Mouse (Mus musculus): ENCODE results near the gene Olfr414.

Gene Olfr414

DNA sequence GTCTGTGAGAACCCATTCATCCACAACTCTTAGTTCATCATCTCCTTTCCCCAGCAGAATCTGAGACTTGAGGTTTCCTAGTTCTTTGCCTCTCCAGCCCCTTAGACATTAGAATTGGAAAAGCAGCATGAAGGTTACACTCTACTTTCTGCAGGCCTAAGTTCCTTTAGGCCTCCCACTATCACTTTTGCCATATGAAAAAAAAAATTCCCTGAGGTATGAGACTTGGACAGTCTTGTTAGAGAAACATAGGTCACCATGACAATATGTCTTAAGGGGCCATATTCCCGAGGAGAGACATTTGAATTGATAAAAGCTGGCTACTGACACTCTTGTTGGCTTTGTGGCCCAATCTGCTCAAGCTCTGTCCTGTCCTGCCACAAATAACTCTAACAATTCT lies at the start of gene Olfr414:
Gene Olfr414, plus strand, starts transcription at position 301 of the 400 bp plus-strand sequence.
- DNase-seq, result no peak

DNA sequence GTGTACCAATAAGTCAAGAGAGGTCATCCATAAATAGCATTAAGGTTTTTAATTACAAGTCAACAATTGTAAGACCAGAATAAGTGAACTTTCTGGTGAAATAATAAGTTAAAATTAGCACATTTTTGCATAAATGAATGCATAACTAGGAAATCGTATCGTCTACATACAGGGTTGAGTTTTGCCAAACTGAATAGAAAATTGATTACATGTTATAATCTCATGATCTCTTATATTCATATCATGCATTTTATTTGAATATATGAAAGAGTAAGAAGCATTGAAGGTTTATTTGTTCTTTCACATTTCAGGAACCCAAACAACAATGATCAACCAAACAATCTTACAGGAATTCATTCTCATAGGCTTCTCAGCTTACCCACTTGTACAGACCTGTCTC lies 33.1 kb upstream of the Olfr414 start, which contains the start of gene Olfr248:
Gene Olfr248, plus strand, starts transcription at position 301 of the 400 bp plus-strand sequence.
- no peak for DNase-seq

DNA sequence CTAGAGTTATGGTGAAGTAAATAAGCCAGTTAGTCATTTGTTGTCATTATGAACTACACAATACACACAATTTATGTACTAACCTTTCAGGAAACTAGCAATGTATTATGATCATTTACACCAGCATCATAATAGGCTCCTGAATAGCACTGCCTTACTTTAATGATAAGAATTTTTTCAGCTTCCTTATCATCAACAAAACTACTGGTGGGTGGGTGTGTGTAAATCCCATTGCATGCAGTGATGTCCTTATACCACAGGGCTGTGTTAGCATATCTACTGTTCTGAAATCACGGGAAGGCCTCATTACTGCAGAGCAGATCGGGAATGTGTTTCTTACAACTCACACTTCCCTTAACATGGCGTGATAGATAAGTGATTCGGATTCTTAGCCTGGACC lies 905 bp upstream of the Olfr414 start:
- no peak for DNase-seq

- DNase-seq, result no peak
Measured at GRCm38 (mm10) chr1:174426180-174426986, 2.5 kb downstream of the Olfr414 start.

DNA sequence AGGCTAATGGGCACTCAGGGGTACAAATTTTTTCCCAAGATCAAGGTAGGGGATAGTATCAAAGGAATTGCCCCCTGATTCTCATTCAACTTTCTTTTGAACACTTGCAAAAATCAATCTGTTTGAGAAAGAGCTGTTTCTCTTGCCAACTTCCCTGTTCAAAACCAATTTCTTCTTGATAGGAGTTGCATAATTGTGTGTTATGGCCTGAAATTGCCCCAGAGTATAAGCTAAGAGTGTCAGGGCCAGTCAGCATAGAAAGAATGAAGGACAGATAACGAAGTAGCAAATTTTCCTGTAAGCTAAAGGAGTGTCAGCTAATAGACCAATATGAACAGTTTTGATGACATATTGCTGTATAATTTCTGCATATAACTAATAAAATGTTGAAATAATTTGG lies 3.5 kb downstream of the Olfr414 start:
- DNase-seq, result no peak

- DNase-seq, result no peak
Measured at GRCm38 (mm10) chr1:174428407-174428806, 4.5 kb downstream of the Olfr414 start.

DNA sequence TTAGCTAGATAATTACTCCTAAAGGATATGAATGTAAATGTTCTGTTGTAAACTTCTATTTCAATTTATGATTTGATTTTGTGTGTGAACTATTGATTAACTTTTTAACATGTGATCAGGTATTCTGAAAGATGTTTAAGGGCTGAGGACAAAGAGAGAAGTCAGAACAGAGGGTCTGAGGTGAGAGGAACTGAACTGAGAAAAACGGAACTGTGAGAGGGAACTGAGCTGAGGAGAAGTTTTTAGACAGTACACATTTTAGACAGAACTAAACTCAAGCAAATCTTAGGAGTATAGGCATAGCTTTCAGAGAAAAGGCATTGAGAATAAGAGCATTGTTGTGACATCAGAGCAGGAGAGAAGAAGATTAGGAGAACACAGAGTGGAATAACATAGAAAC lies 10.3 kb downstream of the Olfr414 start:
- no peak for DNase-seq

GRCm38 (mm10) chr1:174441782-174442181 lies 17.9 kb downstream of the Olfr414 start, which contains the start of gene Olfr220:
Gene Olfr220 (plus strand): TSS chr1:174442082.
- DNase-seq, result no peak

DNA sequence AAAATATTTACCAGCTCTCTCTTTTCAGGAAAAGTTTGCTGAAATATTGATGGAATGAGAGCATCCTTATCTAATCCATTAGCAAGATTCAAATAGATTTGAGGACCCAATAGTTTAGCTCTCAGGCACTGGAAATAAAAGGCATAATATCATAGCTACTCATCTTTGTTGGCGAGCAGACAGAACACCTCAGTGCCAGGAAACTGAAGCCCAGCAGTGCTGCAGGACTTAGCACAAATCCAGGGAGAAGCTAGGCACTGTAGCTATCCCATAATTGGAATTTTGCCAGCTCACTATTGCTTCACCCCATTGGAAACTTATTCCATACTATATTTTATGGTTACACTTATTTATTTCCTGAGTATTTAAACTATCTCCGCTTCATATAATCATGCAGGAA lies 31.2 kb downstream of the Olfr414 start:
- DNase-seq, result no peak

- no peak for DNase-seq
Measured at GRCm38 (mm10) chr1:174465385-174465784, 41.5 kb downstream of the Olfr414 start.

- DNase-seq, result no peak
Measured at GRCm38 (mm10) chr1:174466240-174466639, 42.4 kb downstream of the Olfr414 start.

DNA sequence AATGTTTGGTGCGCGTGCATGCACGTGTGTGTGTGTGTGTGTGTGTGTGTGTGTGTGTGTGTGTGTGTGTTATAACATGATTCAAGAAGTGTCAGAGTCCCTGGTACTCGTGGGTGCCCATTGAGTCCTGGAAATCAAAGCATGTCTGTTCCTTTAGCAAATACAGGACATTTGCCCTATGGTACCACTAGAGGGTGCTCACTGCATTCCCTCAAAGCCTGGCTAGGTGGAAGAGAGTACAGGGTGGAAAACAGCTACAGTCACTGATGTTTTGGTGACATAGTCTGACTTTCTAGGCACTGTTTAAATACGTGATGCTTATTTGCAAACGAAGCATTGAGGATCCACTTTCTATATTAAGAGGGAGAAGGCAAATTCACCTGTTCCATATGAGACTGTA lies 45.9 kb downstream of the Olfr414 start:
- peak in 1 of 2 experiments; percentile 4 for DNase-seq

DNA sequence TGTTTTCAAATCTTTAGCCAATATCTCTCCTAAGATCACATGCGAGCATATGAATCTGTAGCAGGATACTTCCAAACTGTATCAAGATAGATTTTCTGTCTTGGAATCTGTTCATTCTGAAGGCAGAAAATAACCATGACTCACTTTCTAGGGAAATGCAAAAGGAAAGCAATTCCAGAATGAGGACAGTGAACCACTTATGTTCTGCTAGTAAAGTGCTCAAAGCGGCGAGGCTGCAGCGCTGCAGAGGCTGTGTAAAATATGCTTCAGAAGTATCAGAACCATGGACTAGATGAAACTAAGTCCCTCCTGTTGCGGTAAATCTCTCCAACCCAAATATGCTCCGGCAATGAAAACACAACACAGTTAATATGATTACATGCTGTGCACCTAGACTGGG lies 58.7 kb downstream of the Olfr414 start:
- no peak for DNase-seq

All from lung, adult 18-20 months (tissue).